Mouse (Mus musculus) liver, embryonic 15.5 days (tissue): ENCODE data around the gene Ccdc120. TPM values are rescaled to one million over a fixed set of nuclear protein-coding genes. Genes with fewer than 3 reads are reported as not detected.
A peak's percentile ranks its signal among the peaks of the same experiment; 100 is the strongest.

Experiments used
- ATAC-seq: fragments of 200-750 bp; cut with Nextera tagmentation; 2 replicates; pipeline ENCODE4 v1.8.0; 2017; ENCODE audit warnings: moderate number of reproducible peaks, mild to moderate bottlenecking, moderate library complexity; ENCODE audit not compliant: insufficient read depth
- H3K27ac ChIP-seq: fragments of 300-500 bp; sonication (generic); replicated peaks from 2 replicates; pipeline ENCODE4 v1.5.1; 2015; ENCODE audit warnings: mild to moderate bottlenecking, inconsistent platforms
- H3K27me3 ChIP-seq: fragments of 300-500 bp; sonication (generic); 2 replicates; pipeline ENCODE4 v1.6.1; 2015; ENCODE audit warnings: mild to moderate bottlenecking, inconsistent platforms
- H3K36me3 ChIP-seq: fragments of 300-500 bp; sonication (generic); replicated peaks from 2 replicates; pipeline ENCODE4 v1.6.1; 2015; ENCODE audit warnings: moderate library complexity, mild to moderate bottlenecking, inconsistent platforms
- H3K4me1 ChIP-seq: fragments of 300-500 bp; sonication (generic); replicated peaks from 2 replicates; pipeline ENCODE4 v1.6.1; 2015; ENCODE audit warnings: inconsistent platforms
- H3K4me2 ChIP-seq: fragments of 300-500 bp; sonication (generic); 2 replicates; pipeline ENCODE4 v1.6.1; 2015; ENCODE audit warnings: moderate library complexity, mild to moderate bottlenecking, inconsistent platforms
- H3K4me3 ChIP-seq: fragments of 300-500 bp; sonication (generic); replicated peaks from 2 replicates; pipeline ENCODE4 v1.5.1; 2015; ENCODE audit warnings: mild to moderate bottlenecking, inconsistent platforms
- H3K9ac ChIP-seq: fragments of 300-500 bp; sonication (generic); 2 replicates; pipeline ENCODE4 v1.6.1; 2015; ENCODE audit warnings: moderate library complexity, mild to moderate bottlenecking, inconsistent platforms
- H3K9me3 ChIP-seq: fragments of 300-500 bp; sonication (generic); replicated peaks from 2 replicates; pipeline ENCODE4 v1.6.1; 2016; ENCODE audit warnings: inconsistent platforms
- WGBS: fragments of 180-500 bp; shearing (Covaris S2); methylation state at CpG from one replicate; pipeline ENCODE4 v1.1.7; 2015; ENCODE audit warnings: mixed read lengths; ENCODE audit not compliant: insufficient replicate concordance; 5-methylcytosine and 5-hydroxymethylcytosine counted together
- polyA plus RNA-seq: library from polyadenylated mRNA; unstranded; fragments of >200 nt; fragmentation: Nextera tagmentation; extraction: Ambion mirVana; gene quantifications from 2 replicates; pipeline ENCODE4 v1.2.1, GENCODE M21; 2015

Ccdc120 gene
- polyA plus RNA-seq, 1 experiment from 2014 or later = 1.5 TPM

DNA sequence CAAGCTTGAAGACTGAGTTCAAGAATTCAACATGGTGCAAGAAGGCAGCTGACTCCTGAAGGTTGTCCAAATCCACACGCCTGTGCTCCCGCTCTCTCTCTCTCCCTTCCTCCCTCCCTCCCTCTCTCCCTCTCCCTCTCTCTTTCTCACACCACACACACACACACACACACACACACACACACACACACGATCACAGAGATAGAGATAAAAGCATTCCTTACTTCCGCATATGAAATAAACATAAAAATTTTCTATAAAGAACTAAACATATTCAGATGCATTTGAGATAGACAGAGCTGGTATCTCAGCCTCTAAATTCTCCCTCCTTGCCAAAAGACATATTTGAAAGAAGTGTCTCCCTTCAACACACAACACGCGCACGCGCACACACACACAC lies 5.3 kb downstream of the Ccdc120 start:
- no peak overlapping the region for H3K4me3 ChIP-seq
- H3K36me3 ChIP-seq = no peaks in the 10 kb centered on the region
- no peak overlapping the region for H3K9ac ChIP-seq
- no peak overlapping the region for H3K27ac ChIP-seq
- peaks cover 10% of the 10 kb centered on the region for H3K4me1 ChIP-seq
- WGBS = 82% methylated on average over 8 of the region's 8 CpGs
- no peak overlapping the region for H3K4me2 ChIP-seq
- H3K27me3 ChIP-seq = 0 out of 2 replicates have a peak, but pooled peaks cover 1% of the 10 kb centered on the region
- no peak for ATAC-seq
- no peaks in the 10 kb centered on the region for H3K9me3 ChIP-seq

DNA sequence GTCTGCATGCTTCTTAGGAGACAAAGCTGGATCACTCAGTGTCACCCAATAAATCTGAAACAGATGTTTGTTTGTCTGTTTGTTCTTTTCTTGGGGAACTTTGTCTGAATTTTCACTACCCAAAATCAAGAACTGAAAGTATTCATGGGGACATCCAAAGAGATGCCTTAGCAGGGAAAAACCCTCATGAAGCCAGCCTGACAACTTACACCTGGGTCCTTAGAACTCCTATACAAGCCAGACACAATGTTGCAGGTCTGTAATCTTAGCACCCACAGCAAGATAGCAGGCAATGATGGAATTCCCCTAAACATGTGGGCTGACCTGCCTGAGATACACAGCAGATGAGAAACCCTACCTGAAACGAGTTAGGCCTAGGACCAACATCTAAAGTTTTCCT lies 5.8 kb downstream of the Ccdc120 start:
- Histone ChIP-seq H3K27ac (no peak overlapping the region), H3K4me2 (no peak overlapping the region), H3K4me1 (peaks cover 14% of the 10 kb centered on the region), H3K27me3 (no peaks in the 10 kb centered on the region), H3K9ac (no peak overlapping the region), H3K9me3 (no peaks in the 10 kb centered on the region), H3K4me3 (no peak overlapping the region), H3K36me3 (no peaks in the 10 kb centered on the region)
- ATAC-seq = no peak
- 48% methylated on average over 1 of the region's 1 CpGs for WGBS

DNA sequence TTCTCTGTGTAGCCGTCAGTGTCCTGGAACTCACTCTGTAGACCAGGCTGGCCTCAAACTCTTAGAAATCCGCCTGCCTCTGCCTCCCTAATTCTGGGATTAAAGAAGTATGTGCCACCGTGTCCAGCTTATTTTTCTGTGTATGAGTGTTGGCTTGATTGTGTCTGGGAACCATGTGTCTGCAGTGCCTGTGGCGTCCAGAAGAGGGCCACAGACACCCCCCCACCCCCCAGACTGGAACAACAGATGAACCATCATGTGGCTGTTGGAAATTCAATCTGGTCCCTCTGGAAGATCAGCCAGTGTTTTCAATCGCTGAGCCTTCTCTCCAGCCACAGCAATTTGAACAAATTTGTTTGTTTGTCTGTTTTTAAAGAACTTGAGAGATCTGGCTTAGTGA lies 7.2 kb downstream of the Ccdc120 start:
- Histone ChIP-seq H3K9me3 (no peaks in the 10 kb centered on the region), H3K4me1 (peaks cover 14% of the 10 kb centered on the region), H3K4me3 (no peak overlapping the region), H3K27ac (no peak overlapping the region), H3K9ac (no peak overlapping the region), H3K36me3 (no peaks in the 10 kb centered on the region), H3K4me2 (no peak overlapping the region), H3K27me3 (no peaks in the 10 kb centered on the region)
- 46% methylated on average over 5 of the region's 5 CpGs for WGBS
- ATAC-seq = no peak

DNA sequence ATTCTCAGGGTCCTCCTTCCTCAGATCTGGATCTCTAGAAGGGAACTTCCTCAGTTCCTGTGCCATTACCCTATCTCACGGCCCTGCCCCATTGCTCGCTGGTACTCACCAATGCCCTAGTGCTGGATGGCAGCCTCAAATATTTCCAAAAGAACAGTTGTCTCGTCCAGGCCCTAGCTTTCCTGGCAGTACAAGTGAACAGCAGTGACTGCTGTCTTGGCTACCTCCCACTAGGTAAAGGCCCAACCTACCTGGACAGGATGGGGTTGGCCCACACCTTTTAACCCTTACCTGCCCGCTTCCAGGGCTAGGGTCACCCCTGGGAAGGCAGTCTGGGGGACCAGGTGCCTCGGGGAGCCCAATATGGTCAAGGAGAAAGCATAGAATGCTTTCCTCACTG lies 9.6 kb downstream of the Ccdc120 start:
- H3K27me3 ChIP-seq = no peaks in the 10 kb centered on the region
- peak overlapping the region; percentile 20; the same call in 1 of the 2 replicates for H3K4me2 ChIP-seq
- no peaks in the 10 kb centered on the region for H3K9me3 ChIP-seq
- H3K4me1 ChIP-seq = peaks cover 14% of the 10 kb centered on the region
- no peak for ATAC-seq
- 37% methylated on average over 5 of the region's 5 CpGs for WGBS
- no peak overlapping the region for H3K9ac ChIP-seq
- no peaks in the 10 kb centered on the region for H3K36me3 ChIP-seq
- no peak overlapping the region for H3K4me3 ChIP-seq
- H3K27ac ChIP-seq = no peak overlapping the region

DNA sequence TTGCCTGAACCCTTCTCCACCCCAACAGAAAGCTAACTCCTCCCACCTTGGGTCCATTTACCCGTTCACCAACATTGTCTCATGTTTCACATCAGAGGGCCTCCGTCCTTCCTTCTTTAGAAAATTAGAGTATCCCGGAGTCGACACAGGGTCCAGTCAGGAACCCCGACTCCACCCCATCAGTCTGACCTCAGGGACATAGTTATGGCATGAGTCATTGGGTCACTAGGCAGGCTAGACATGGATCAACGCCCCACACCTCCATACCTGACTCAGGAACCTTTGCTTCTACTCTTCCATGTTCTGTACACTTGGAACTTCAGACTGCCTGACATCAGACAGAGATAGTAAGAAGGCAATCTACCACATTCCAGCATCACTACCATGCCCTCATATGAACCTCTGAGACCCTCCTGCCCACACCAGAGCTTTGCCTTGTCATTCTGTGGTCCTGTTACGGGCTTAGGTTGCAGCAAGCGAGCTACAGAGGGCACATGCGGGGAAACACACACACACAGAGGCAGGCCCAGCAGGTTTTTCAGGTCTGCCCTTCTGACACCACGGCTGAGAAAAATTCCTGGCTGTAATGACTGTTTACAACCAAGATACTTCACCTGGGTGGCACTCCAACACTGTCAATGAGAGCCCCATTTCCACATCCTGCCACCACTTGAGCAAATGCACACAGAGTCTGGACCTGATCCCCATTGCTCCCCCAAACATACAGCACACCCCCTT lies 10.5 kb downstream of the Ccdc120 start:
- peak; percentile 20; the same call in 1 of the 2 replicates for ATAC-seq

DNA sequence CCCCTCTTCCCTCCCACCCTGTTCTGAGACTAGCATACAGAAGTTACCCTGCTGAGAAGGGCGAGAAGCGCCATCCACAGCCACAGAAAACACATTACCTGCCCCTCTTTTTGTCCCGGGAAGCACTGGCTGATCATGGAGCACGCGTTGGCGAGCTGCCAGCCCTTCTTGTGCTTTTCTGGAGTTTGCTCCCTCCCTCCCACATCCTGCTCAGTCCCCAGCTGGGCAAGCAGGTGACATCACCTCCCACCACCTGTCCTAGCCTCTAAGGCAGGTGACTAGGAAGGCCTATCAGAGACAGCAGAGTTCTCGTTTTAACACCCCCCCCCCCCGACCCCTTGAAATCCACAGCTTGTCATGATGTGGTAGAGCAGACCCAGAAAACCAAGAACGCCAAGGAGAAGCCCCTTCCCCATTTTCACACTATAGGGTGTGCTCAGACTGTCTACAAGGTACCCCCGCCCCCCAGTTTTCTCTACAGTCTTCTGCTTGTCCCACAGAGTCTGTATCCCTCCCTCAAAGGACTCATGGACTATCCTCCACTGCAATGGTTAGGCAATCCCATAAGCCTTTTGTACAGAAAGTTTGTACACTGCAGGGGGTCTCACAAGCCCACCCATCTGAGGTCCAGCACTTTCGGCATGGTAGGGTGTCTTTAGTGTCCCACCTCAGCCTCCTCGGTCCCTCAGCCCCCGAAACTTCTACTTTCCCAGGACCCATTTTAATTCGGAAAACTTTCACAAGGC lies 11.2 kb downstream of the Ccdc120 start:
- ATAC-seq = peak; percentile 58; the same call in 1 of the 2 replicates
- Histone ChIP-seq H3K4me1 (peaks cover 14% of the 10 kb centered on the region), H3K4me3 (no peak overlapping the region), H3K9ac (no peak overlapping the region), H3K27ac (no peak overlapping the region), H3K27me3 (no peaks in the 10 kb centered on the region), H3K4me2 (no peak overlapping the region), H3K9me3 (no peaks in the 10 kb centered on the region), H3K36me3 (no peaks in the 10 kb centered on the region)
- 66% methylated on average over 14 of the region's 14 CpGs for WGBS

More for the DNA sequence above, 10.5 kb downstream of the Ccdc120 start:
- peak overlapping the region; percentile 20 for H3K4me2 ChIP-seq
- no peak overlapping the region; the same call in 1 of the 2 replicates for H3K27ac ChIP-seq
- H3K9me3 ChIP-seq = no peaks in the 10 kb centered on the region
- 56% methylated on average over 10 of the region's 10 CpGs for WGBS
- H3K36me3 ChIP-seq = no peaks in the 10 kb centered on the region
- H3K9ac ChIP-seq = no peak overlapping the region
- no peaks in the 10 kb centered on the region for H3K27me3 ChIP-seq
- H3K4me1 ChIP-seq = peaks cover 14% of the 10 kb centered on the region
- H3K4me3 ChIP-seq = no peak overlapping the region

DNA sequence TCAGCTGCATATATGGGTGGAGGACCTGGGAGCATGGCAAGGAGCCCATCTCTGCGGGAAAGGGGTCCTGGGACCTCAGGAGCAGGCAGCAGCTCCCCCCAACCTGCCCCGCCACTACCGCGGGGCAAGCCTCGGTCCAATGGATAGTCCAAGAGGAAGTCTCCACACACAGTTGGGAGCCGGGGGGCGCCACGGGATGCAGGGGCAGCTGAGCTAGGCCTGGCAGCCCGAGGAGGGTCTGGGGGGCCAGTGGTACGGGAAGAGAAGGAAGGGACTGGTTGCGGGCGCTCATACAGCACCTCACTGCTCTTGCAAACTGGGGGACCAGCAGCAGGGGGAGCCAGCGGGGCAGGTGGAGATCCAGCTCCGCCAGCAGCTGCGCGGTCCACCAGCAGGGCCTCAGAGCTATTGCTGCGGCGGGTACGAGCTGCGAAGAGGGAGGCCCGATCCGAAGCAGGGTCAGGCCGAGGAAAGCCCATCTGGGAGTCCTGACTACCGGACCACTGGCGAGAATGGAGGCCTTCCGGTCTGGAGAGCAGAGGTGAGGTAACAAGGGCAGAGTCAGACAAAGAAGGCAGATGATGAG lies 17.0 kb downstream of the Ccdc120 start:
- 0 out of 2 replicates have a peak, but pooled peaks have one; percentile 52 for ATAC-seq
- H3K4me3 ChIP-seq = no peak overlapping the region
- no peaks in the 10 kb centered on the region; the same call in 1 of the 2 replicates for H3K4me1 ChIP-seq
- H3K9ac ChIP-seq = no peak overlapping the region
- no peaks in the 10 kb centered on the region for H3K9me3 ChIP-seq
- H3K4me2 ChIP-seq = peak overlapping the region; percentile 55
- H3K27me3 ChIP-seq = no peaks in the 10 kb centered on the region
- 22% methylated on average over 26 of the region's 26 CpGs for WGBS
- H3K27ac ChIP-seq = no peak overlapping the region
- H3K36me3 ChIP-seq = no peaks in the 10 kb centered on the region

DNA sequence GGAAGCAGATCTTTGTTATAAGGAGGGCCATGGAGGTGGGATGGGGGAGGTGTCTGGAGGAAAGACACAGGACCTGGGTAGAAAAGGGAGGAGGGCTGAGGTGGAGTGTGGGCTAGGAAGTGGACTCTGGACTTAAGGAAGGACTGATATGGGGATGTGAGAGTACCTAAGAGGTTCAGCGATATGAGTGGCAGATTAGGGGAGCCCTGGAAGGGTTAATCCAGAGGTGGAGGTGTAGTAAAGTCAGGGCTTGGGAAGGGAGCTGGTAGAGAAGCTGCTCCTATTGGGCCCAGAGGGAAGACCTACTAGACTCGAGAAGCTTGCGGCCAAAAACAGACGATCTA lies 21.8 kb downstream of the Ccdc120 start:
- Histone ChIP-seq H3K36me3 (peaks cover 26% of the 10 kb centered on the region), H3K9ac (no peak overlapping the region), H3K9me3 (no peaks in the 10 kb centered on the region)

DNA sequence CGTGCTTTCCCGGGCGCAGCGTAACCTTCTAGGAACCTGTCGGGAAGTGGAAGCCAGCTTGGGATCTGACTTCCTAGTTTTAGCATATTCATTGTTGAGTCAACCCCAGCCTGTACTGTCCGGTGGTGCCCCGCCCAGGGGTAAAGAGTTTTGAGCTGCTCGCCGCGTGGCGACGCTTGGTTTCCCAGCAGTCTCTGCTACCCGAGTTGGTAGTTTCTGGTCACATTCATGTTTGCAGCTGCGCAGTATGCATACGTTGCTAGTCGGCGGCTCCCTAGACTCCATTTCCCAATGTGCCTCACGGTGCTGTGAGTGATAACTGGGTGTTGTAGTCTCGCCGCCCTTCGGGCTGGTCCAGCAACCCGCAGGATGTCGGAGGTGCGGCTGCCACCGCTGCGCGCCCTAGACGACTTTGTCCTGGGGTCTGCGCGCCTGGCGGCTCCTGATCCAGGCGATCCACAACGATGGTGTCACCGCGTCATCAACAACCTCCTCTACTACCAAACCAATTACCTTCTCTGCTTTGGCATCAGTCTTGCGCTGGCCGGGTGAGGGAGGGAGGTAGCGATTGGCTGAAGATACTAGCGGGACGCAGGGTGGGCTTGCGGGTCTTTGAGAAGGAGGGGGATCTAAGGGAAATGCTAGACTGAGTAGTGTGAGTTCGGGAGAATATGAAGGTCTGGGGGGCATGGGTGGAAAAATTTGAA lies 22.3 kb downstream of the Ccdc120 start, which contains the start of gene Praf2:
Praf2 (plus strand) TSS at position 225 of the 707 bp plus-strand sequence.
- Histone ChIP-seq H3K4me3 (peak within 1 kb of the TSS; percentile 51), H3K27me3 (no peaks in the 10 kb centered on the region), H3K4me2 (peak within 1 kb of the TSS; percentile 65), H3K4me1 (peaks cover 9% of the 10 kb centered on the region), H3K36me3 (peaks cover 30% of the 10 kb centered on the region), H3K27ac (peak within 1 kb of the TSS; percentile 48), H3K9ac (peak within 1 kb of the TSS; percentile 12; the same call in 1 of the 2 replicates), H3K9me3 (no peaks in the 10 kb centered on the region)
- 13% methylated on average over 42 of the region's 42 CpGs for WGBS
- peak; percentile 87 for ATAC-seq

More for the DNA sequence above, 21.8 kb downstream of the Ccdc120 start:
- Histone ChIP-seq H3K4me1 (peaks cover 7% of the 10 kb centered on the region), H3K4me2 (peak overlapping the region; percentile 65), H3K27ac (no peak overlapping the region), H3K4me3 (peak overlapping the region; percentile 51), H3K27me3 (no peaks in the 10 kb centered on the region)
- no peak for ATAC-seq
- WGBS = 38% methylated on average over 4 of the region's 4 CpGs

DNA sequence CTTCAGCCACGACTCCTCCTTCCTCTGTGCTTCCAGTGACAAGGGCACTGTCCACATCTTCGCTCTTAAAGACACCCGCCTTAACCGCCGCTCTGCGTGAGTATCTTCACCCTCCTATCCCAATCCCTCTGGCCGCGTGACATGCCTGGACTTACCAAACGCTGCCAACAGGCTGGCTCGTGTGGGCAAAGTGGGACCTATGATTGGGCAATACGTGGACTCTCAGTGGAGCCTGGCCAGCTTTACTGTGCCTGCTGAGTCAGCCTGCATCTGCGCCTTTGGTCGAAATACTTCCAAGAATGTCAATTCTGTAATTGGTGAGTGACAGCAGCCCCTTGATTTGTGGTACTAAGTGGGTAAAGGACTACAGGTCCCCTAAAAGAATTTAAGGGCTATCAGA lies 23.5 kb downstream of the Ccdc120 start:
- peaks cover 17% of the 10 kb centered on the region for H3K4me1 ChIP-seq
- H3K9ac ChIP-seq = no peak overlapping the region
- H3K27me3 ChIP-seq = no peaks in the 10 kb centered on the region
- ATAC-seq = no peak
- H3K36me3 ChIP-seq = peaks cover 30% of the 10 kb centered on the region
- 73% methylated on average over 13 of the region's 13 CpGs for WGBS
- H3K27ac ChIP-seq = no peak overlapping the region
- no peak overlapping the region for H3K4me3 ChIP-seq
- no peak overlapping the region for H3K4me2 ChIP-seq
- H3K9me3 ChIP-seq = no peaks in the 10 kb centered on the region
